Mouse (Mus musculus): ENCODE data around the gene 2810459M11Rik. TPM values are rescaled to one million over a fixed set of nuclear protein-coding genes. Genes with fewer than 3 reads are reported as not detected.

2810459M11Rik gene
- polyA plus RNA-seq, 2 experiments = 12.3 to 15.5 TPM

DNA sequence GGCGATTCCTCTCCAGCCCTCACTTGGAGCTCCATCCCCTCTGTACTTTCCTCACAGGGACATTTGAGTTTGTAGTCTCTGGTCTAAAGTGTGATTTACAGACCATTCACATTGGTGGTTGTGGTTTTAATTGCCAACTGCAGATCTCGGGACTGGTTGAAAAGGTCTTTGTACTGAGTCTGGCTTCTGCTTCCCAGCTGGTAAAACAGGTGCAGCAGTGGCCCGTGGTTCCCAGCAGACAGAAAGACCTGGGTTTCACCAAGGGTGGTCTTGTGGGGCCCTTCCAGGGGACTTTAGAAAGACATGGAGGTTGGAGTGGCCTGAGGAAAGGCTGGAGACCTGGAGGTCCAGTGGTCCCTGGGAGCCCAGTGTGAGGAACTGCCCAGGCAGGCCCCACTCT is 9.3 kb downstream of the 2810459M11Rik start:
- Histone ChIP-seq H3K27me3 (ENCODE audit: control insufficient read depth, insufficient read depth, low read length) (no peaks in the 10 kb centered on the region), H3K36me3 (replicated peaks; ENCODE audit: control insufficient read depth, insufficient read depth, low read depth) (no peaks in the 10 kb centered on the region), H3K4me3 (ENCODE audit: insufficient read depth in 1 of 2, low read depth in 2 of 2, low read length in 2 of 2) (no peak overlapping the region), H3K9me3 (ENCODE audit: control insufficient read depth, low read length) (no peaks in the 10 kb centered on the region), H3K9ac (replicated peaks) (no peak overlapping the region), H3K27ac (no peak overlapping the region), H3K4me2 (ENCODE audit: low read depth) (no peak overlapping the region), H3K4me1 (replicated peaks; ENCODE audit: control insufficient read depth in 2 of 2, insufficient read depth in 2 of 2, low read length in 1 of 2) (peaks cover 4 to 12% of the 10 kb centered on the region in 2 experiments)
- ATAC-seq (ENCODE audit: insufficient read depth) (no peak), DNase-seq (ENCODE audit: low read depth in 3 of 3, low spot score in 3 of 3) (no peak)
- 34% methylated on average over 3 of the region's 3 CpGs for WGBS (ENCODE audit: insufficient replicate concordance)
- no peak for TF ChIP-seq EP300 (IDR thresholded peaks at IDR 0.05; ENCODE audit: low read depth)
- TF ChIP-seq CTCF (IDR thresholded peaks at IDR 0.05; ENCODE audit: low read depth) = no peak

GRCm38 (mm10) chr1:86056284-86056683 is 10.6 kb downstream of the 2810459M11Rik start:
- peak in 2 of 3 experiments; percentile 23 to 44 for DNase-seq (ENCODE audit: low read depth in 3 of 3, low spot score in 3 of 3)
- peak; percentile 73 for ATAC-seq (ENCODE audit: insufficient read depth)
- 66% methylated on average over 4 of the region's 4 CpGs for WGBS (ENCODE audit: insufficient replicate concordance)

DNA sequence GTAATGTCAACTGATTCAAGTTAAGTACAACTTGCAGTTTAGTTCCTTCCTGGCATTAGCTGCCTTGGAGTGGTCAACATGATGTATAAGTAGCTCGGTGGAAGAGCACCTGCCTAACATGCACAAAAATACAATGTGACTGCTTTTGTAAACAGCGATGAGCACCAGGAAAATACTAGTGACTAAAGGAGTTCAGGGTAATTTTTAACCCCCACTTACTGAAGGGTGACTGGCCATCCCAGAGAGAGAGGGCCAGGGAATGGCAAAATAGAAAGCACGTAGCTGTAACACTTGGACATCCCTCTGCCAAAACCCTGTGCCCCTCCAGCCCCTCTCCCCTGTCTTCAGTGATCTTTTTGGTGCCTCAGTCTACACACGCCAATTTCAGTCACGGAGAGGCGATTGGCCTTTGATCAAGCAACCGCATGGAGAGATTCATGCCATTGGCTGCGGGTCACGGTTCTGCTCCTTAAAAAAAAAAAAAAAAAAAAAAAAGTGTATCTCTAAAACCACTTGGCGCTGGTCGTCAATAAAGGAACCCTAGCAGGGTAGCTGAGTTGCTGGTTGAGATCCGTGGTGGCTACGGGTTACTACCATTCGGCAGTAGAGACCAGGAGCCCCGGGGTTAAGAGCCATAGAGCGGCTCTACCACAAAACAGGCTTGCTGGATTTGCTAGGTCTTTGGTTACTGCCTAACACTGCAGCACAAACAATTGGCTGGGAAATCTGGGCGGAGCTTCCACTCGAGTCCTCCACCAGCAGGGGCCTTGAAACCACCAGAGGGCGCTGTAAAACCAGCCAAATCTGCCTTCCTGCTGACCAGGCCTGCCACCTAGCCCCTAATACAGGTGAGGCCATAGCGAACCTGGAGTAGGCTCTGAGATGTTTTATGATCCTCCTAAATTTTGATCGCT is 13.4 kb downstream of the 2810459M11Rik start:
- peak overlapping the region; percentile 50 for H3K9ac ChIP-seq (replicated peaks)
- peak overlapping the region; percentile 72 for H3K4me2 ChIP-seq (ENCODE audit: low read depth)
- no peaks in the 10 kb centered on the region for H3K9me3 ChIP-seq (ENCODE audit: control insufficient read depth, low read length)
- H3K4me3 ChIP-seq (ENCODE audit: insufficient read depth in 1 of 2, low read depth in 2 of 2, low read length in 2 of 2) = peak overlapping the region; percentile 42 to 57
- DNase-seq (ENCODE audit: low read depth in 3 of 3, low spot score in 3 of 3) = peak; percentile 85 to 87 (median 85)
- peaks cover 8 to 15% of the 10 kb centered on the region in 2 experiments for H3K4me1 ChIP-seq (replicated peaks; ENCODE audit: control insufficient read depth in 2 of 2, insufficient read depth in 2 of 2, low read length in 1 of 2)
- no peaks in the 10 kb centered on the region for H3K36me3 ChIP-seq (replicated peaks; ENCODE audit: control insufficient read depth, insufficient read depth, low read depth)
- no peak overlapping the region; the same call in 1 of the 2 replicates for H3K27ac ChIP-seq
- peak; percentile 62 for ATAC-seq (ENCODE audit: insufficient read depth)
- peak; percentile 97 for TF ChIP-seq CTCF (IDR thresholded peaks at IDR 0.05; ENCODE audit: low read depth)
- TF ChIP-seq EP300 (IDR thresholded peaks at IDR 0.05; ENCODE audit: low read depth) = no peak
- 11% methylated on average over 21 of the region's 21 CpGs for WGBS (ENCODE audit: insufficient replicate concordance)
- H3K27me3 ChIP-seq (ENCODE audit: control insufficient read depth, insufficient read depth, low read length) = no peaks in the 10 kb centered on the region

More at GRCm38 (mm10) chr1:86056284-86056683, 10.6 kb downstream of the 2810459M11Rik start:
- Histone ChIP-seq H3K27me3 (ENCODE audit: control insufficient read depth, insufficient read depth, low read length) (no peaks in the 10 kb centered on the region), H3K4me2 (ENCODE audit: low read depth) (no peak overlapping the region), H3K9me3 (ENCODE audit: control insufficient read depth, low read length) (no peaks in the 10 kb centered on the region), H3K4me3 (ENCODE audit: insufficient read depth in 1 of 2, low read depth in 2 of 2, low read length in 2 of 2) (no peak overlapping the region), H3K9ac (replicated peaks) (no peak overlapping the region), H3K36me3 (replicated peaks; ENCODE audit: control insufficient read depth, insufficient read depth, low read depth) (no peaks in the 10 kb centered on the region), H3K4me1 (replicated peaks; ENCODE audit: control insufficient read depth in 2 of 2, insufficient read depth in 2 of 2, low read length in 1 of 2) (peaks cover 4 to 12% of the 10 kb centered on the region in 2 experiments), H3K27ac (peak overlapping the region; percentile 20; the same call in 1 of the 2 replicates)
- no peak for TF ChIP-seq CTCF (IDR thresholded peaks at IDR 0.05; ENCODE audit: low read depth)
- no peak for TF ChIP-seq EP300 (IDR thresholded peaks at IDR 0.05; ENCODE audit: low read depth)

DNA sequence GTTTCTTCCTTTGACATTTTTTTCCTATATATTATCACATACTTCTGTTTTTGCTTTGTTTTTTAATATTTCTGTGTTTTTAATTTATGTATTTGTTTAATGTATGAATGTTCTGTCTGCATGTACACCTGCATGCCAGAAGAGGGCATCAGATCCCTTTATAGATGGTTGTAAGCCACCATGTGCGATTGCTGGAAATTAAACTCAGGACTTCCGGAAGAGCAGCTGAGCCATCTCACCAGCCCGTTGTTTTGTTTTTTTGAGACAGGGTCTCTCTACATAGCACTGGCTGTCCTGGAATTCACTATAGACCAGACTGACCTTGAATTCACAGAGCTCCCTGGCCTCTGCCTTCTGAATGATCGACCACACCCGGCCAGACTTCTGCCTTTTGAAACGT is 16.9 kb downstream of the 2810459M11Rik start:
- Histone ChIP-seq H3K9ac (replicated peaks) (no peak overlapping the region), H3K9me3 (ENCODE audit: control insufficient read depth, low read length) (no peaks in the 10 kb centered on the region; the same call in 1 of the 2 replicates), H3K27ac (no peak overlapping the region), H3K27me3 (ENCODE audit: control insufficient read depth, insufficient read depth, low read length) (no peaks in the 10 kb centered on the region), H3K4me3 (ENCODE audit: insufficient read depth in 1 of 2, low read depth in 2 of 2, low read length in 2 of 2) (no peak overlapping the region), H3K4me1 (replicated peaks; ENCODE audit: control insufficient read depth in 2 of 2, insufficient read depth in 2 of 2, low read length in 1 of 2) (peaks cover 19 to 22% of the 10 kb centered on the region in 2 experiments), H3K36me3 (replicated peaks; ENCODE audit: control insufficient read depth, insufficient read depth, low read depth) (peaks cover 5% of the 10 kb centered on the region; the same call in 1 of the 2 replicates), H3K4me2 (ENCODE audit: low read depth) (no peak overlapping the region)
- DNase-seq (ENCODE audit: low read depth in 3 of 3, low spot score in 3 of 3) = no peak
- TF ChIP-seq CTCF (IDR thresholded peaks at IDR 0.05; ENCODE audit: low read depth) (peak; percentile 32; the same call in 1 of the 2 replicates), EP300 (IDR thresholded peaks at IDR 0.05; ENCODE audit: low read depth) (no peak)
- WGBS (ENCODE audit: insufficient replicate concordance) = 66% methylated on average over 6 of the region's 6 CpGs
- ATAC-seq (ENCODE audit: insufficient read depth) = no peak

Data from liver, embryonic 14.5 days (tissue).